Mouse (Mus musculus) Patski (cell line): ENCODE results near the gene Mroh2a. TPM values are rescaled to one million over a fixed set of nuclear protein-coding genes. Genes with fewer than 3 reads are reported as not detected.

Experiments used
- ATAC-seq: fragments of 100-300 bp; one replicate; pipeline ENCODE4 v1.8.0; 2021
- CTCF ChIA-PET: fragments of 350-600 bp; sonication (Branson Sonifier 250); formaldehyde crosslinking; loops from one replicate; lab custom pipeline; 2022; ENCODE audit warnings: inconsistent platforms; lab: Charles Lee
- POLR2A ChIA-PET: fragments of 350-600 bp; sonication (Branson Sonifier 250); formaldehyde crosslinking; loops from one replicate; lab custom pipeline; 2022; ENCODE audit warnings: antibody characterized with exemption, inconsistent platforms; lab: Charles Lee
- DNase-seq: peaks from one replicate; pipeline ENCODE4 v3.0.0-alpha.2; 2011; ENCODE audit warnings: low read depth, low spot score
- H3K27me3 ChIP-seq: fragments of 371-371 bp; one replicate; pipeline ENCODE4 v1.5.1; 2021
- CTCF ChIP-seq: fragments of 100-300 bp; IDR thresholded peaks from one replicate; pipeline ENCODE4 v1.5.1; 2021
- in situ Hi-C: fragments of 300-500 bp; cut with MboI; formaldehyde crosslinking; loops from 3 replicates; pipeline ENCODE4 v1.11.1; 2018; ENCODE audit warnings: low pct_unique_long_range_greater_than_20kb, mixed read lengths
- polyA plus RNA-seq: library from polyadenylated mRNA; unstranded; gene quantifications from one replicate; pipeline ENCODE4 v1.2.3, GENCODE M21; 2021

Gene Mroh2a
- polyA plus RNA-seq, 1 experiment from 2014 or later: 2.3 TPM

DNA sequence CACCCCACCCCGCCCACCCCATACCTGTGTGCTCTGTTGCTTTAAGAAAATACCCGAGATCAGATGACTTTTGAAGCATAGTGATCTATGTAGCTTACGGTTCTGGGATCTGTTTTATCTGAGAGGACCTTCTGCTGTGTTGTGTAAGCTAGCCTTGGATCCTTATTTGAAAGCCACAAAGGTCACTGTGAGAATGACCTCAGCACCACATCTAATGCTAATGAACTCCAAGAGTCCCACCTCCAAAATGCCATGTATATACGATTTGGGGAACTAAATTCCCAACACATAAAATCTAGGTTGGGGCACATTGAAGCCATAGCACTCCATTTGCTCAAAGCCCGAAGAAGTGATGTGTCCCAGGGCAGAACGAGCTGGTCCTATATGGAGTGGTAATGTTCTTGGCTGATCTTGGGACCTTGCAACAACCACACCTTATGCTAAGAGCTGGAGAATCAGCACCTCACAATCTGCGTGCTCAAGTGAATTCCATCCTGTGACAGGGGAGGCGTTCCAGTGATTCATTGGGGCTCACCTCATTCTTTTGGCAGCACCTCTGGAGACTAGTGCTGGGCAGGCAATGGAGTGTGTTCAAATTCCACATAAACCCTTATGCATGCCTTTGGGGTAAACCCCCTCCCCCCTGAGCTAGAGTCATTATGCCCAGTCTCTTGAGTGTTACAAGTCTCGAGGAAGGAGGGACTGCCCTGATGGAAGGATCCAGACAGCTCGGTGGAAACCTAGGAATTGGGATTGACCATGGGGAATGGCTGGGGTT lies 30.3 kb downstream of the Mroh2a start:
- no peaks in the 10 kb centered on the region for H3K27me3 ChIP-seq
- ChIA-PET CTCF (interaction anchor here (1.0 to 2.1 kb wide), 6 partner anchors 9 to 44 kb away, joined by 4 to 8 read pairs (median 5); partner anchors contain the start of genes Hjurp and Trpm8), POLR2A (interaction anchor here (1.2 to 1.6 kb wide), 2 partner anchors 9 to 21 kb away, joined by 3 to 4 read pairs; partner anchors contain the start of genes Hjurp and Trpm8)
- in situ Hi-C loops: no loop called here
- no peak for TF ChIP-seq CTCF
- peak; percentile 18 for ATAC-seq
- peak; percentile 71 for DNase-seq

DNA sequence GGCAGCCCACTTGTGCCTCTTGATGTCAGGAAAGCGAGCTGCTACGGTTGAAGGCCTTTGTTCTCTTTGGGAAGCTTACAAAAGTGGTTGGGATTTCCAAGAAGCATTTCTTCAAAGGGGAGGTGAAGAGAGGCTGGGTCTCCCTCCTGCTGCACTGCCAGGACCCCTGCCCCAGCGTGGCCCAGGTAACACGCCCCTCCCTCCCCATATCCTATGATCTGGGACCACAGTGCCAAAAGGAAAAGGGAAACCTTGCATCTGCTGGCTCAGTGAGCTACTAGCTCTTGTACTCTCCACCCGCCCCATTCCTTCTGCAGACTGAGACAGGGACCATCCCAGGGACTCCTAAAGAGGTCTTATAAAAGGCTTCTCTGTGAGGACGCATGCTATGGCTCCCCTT lies 30.9 kb downstream of the Mroh2a start:
- ChIA-PET CTCF (interaction anchor here (0.7 to 2.1 kb wide), 7 partner anchors 8 to 46 kb away, joined by 3 to 8 read pairs (median 4); partner anchors contain the start of genes Hjurp, Trpm8 and Ugt1a1), POLR2A (interaction anchor here (0.6 to 1.6 kb wide), 2 partner anchors 8 to 17 kb away, joined by 3 to 4 read pairs; no protein-coding TSS in a partner anchor)
- no peak for DNase-seq
- TF ChIP-seq CTCF: no peak
- in situ Hi-C loops: no loop called here
- no peak for ATAC-seq
- no peaks in the 10 kb centered on the region for H3K27me3 ChIP-seq

DNA sequence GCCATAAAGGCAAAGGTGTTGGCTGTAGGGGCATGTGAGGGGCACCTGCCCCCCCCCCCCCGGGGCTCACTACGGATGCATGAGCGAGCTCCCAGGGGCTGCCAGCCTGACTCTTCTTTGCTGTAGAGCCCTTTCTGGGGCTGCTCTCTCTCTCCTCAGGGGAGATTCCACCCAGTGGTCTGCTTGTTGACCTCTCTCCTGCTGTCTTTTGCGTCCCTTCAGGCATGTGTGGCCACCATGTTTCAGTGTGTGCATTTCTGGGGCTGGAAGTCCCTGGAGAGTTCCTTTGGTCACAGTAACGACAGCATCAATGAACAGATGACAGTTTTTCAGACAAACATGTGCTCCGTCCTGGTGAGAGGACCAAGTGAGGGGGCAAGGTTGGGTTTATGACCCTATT lies 31.6 kb downstream of the Mroh2a start:
- CTCF ChIA-PET: interaction anchor here (0.7 kb wide), 1 partner anchor 47 kb away, joined by 3 read pairs; the partner anchor contains the start of gene Ugt1a1
- TF ChIP-seq CTCF: no peak

DNA sequence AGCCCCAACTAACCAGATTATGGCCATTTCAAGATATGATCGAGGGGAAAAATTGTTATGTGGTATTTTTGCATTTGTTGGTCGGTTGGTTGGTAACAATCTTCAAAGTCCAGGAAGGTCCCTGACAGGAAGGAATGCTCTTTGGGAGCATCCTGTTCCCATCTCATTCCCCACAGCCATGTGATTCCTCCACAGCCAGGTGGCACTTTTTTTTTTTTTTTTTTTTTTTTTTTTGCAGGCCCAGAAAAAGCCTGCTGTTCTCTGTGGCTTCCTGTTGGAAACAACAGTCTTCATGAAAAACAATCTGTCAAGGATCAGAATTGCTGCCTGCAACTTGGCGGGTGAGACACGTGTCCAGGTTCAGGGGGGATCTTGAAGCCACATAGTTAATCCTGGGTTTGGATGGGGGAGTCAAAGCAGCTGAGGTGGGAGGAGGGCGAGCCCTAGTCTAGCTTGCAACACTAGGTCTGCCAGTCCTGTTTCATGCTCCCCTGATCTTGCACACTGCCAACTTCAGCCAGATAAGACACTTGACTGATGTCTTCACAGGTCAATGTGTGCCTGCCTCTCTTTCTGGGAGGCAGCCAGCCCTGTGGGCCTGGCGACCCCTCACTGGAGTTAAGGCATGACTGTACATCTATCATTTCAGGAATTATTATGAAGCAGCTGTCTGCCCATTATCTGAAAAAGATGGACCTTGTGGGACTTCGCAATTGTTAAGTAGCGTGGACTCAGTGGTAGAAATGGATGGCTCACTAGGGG lies 32.3 kb downstream of the Mroh2a start:
- no peak for TF ChIP-seq CTCF
- peak; percentile 73 for DNase-seq
- no peak for ATAC-seq
- ChIA-PET CTCF (no interaction called here), POLR2A (no interaction called here)
- in situ Hi-C loops: no loop called here
- no peaks in the 10 kb centered on the region for H3K27me3 ChIP-seq

More for the DNA sequence above, 31.6 kb downstream of the Mroh2a start:
- DNase-seq (no peak), ATAC-seq (no peak)
- no peaks in the 10 kb centered on the region for H3K27me3 ChIP-seq
- in situ Hi-C loops: no loop called here
- POLR2A ChIA-PET: interaction anchor here (0.6 to 1.6 kb wide), 2 partner anchors 8 to 16 kb away, joined by 3 to 4 read pairs; no protein-coding TSS in a partner anchor

DNA sequence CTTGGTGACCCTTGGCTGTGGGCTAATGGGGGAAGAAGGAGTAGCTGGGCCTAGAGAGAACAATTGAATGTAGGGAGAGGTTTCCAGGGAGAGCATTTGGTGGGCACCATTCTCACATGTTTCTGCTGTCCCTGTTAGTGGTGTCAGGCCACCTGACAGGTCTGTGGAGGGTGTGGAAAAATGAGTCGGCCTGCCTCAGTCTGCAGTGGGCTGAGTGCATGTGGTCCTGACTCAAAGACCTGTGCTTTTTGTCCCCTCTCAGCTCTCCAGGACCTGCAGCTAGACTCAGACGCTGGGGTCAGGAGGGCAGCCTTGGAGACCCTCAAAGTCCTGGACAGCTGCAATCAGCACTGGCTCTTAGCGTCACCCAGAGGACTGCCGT lies 32.8 kb downstream of the Mroh2a start:
- H3K27me3 ChIP-seq: no peaks in the 10 kb centered on the region
- ChIA-PET CTCF (no interaction called here), POLR2A (no interaction called here)
- in situ Hi-C loops: no loop called here
- DNase-seq: no peak
- no peak for ATAC-seq
- TF ChIP-seq CTCF: no peak

DNA sequence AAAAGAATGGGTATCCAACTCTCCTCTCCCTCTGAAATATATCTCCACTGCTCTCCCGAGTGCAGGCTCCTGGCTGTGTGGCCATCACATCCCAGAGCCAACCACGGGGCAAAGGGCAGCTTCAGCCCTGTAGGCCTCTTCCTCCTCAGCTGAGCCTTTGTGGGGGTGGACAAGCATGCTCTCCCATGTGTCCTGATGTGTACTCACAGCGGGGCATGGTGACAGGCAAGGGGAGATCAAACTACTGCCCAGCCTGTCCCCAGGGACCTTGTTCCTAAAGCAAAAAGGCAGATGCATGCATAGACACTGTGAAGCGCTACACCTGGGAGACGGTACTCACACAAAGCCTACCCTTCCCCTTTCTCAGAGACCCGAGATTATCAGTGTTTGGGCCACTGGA lies 33.3 kb downstream of the Mroh2a start:
- DNase-seq (no peak), ATAC-seq (no peak)
- H3K27me3 ChIP-seq: no peaks in the 10 kb centered on the region
- ChIA-PET POLR2A (no interaction called here), CTCF (no interaction called here)
- no peak for TF ChIP-seq CTCF
- in situ Hi-C loops: no loop called here

DNA sequence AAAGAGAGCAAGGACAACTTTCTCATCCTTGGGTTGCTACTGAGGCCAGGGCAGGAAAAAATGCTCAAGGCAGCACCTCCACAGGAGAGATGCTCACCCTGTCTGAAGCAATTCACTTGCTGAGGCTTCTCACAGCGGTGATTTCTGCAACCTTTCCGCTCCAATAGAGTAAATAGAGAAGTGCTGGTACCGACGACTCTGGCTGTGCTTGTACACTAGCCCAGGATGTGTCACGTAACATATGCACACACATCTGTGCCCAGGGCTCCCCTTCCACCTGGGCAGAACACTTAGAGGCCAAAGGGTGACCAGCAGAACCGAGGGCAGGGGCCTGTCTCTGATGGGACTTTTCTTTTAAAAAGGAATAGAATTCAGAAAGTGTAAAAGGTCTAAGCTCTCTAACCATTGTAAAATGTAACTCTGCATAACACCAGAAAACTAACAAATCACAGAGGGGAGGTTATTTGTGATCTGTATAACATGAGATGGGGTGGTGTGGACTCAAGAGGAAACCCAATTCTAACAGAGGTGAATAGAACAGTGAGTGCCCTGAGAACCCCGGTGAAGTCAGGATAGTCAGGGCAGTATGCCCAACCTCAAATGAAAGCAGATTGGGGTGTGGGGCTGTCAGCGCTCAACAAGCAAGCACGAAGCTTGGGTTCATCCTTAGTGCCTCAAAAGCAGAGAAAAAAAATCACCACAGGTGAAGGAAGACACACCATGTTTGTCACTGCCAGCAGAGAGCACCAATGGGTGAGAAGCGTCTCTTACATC lies 34.0 kb downstream of the Mroh2a start:
- CTCF ChIA-PET: interaction anchor here (0.8 to 6.8 kb wide), 2 partner anchors 8 to 16 kb away, joined by 3 to 93 read pairs; partner anchors contain the start of genes Hjurp and Trpm8
- no peak for TF ChIP-seq CTCF
- ATAC-seq: no peak
- DNase-seq: no peak
- H3K27me3 ChIP-seq: no peaks in the 10 kb centered on the region
- POLR2A ChIA-PET: no interaction called here
- in situ Hi-C loops: no loop called here

DNA sequence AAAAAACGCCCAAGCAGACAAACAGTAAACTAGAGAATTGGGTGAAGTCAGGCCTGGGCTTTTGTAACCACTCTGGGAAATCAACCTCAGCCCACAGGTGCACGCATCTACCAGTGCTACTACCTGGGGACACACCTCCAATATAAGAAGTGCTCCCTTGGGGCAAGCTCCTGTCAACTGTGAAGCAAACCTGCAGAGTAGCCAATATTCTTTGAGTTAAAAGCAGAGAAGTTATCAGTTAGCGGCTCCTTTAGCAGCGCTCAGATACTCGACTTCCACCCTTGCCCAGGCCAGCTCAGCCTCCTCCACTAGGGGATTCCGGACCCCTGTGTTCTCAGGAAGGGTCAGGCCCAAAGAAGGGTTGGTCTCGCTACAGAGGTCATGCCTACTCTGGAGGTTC lies 34.9 kb downstream of the Mroh2a start:
- ChIA-PET CTCF (interaction anchor here (0.8 to 6.8 kb wide), 2 partner anchors 8 to 15 kb away, joined by 3 to 93 read pairs; partner anchors contain the start of genes Hjurp and Trpm8), POLR2A (interaction anchor here (0.9 to 1.2 kb wide), 2 partner anchors 13 to 15 kb away, joined by 3 to 7 read pairs; no protein-coding TSS in a partner anchor)
- DNase-seq (no peak), ATAC-seq (no peak)
- TF ChIP-seq CTCF: no peak
- no peaks in the 10 kb centered on the region for H3K27me3 ChIP-seq
- in situ Hi-C loops: no loop called here

DNA sequence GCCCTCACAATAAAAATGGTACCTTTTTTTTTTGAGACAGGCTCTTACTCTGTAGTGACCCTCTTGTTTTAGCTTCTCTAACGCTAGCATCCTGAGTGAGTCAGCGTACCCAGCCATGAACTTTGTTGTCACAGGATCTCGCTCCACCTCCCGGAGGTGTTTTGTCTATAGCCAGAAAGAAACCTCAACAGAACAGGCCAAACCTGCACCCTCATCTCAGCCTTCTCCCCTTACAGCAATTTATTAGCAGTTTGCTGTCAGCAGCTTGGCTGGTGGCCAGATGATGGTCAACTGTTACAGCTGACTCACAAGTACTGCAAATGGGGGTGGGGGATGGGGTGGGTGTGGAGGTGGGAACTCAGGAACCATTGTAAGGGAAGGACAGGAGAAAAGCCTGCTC lies 35.5 kb downstream of the Mroh2a start:
- peak; percentile 99 for DNase-seq
- ATAC-seq: peak; percentile 58
- CTCF ChIA-PET: interaction anchor here (1.4 to 6.8 kb wide), 2 partner anchors 15 to 72 kb away, joined by 3 to 93 read pairs; partner anchors contain the start of genes Hjurp and Trpm8
- POLR2A ChIA-PET: interaction anchor here (0.6 to 1.2 kb wide), 3 partner anchors 13 to 954 kb away, joined by 3 to 7 read pairs (median 4); no protein-coding TSS in a partner anchor
- no peak for TF ChIP-seq CTCF
- H3K27me3 ChIP-seq: no peaks in the 10 kb centered on the region
- in situ Hi-C loops: no loop called here
